Mouse (Mus musculus) left cerebral cortex, adult 18-20 months (tissue): ENCODE measurements around the gene Cd44. TPM values are rescaled to one million over a fixed set of nuclear protein-coding genes. Genes with fewer than 3 reads are reported as not detected.

ENCODE experiments used
- DNase-seq, 2 experiments: peaks; one replicate each; pipeline ENCODE4 v3.0.0; 2021 to 2022; ENCODE audit warnings: low spot score in 2 of 2, mixed read lengths in 1 of 2
- long read RNA-seq, 2 experiments: library from polyadenylated mRNA; stranded (forward); transcript quantifications; one replicate each; pipeline ENCODE4 v2.0.0; 2021
- total RNA-seq, 2 experiments: library from RNA; stranded (reverse); gene quantifications; 2 replicates each; pipeline ENCODE4 v1.2.3; 2021

Cd44 gene
- 1 to 10 TPM; 3.2 to 4.7 TPM for total RNA-seq
- long read RNA-seq, experiment 1, result 0 reads
- long read RNA-seq, experiment 2, result 0 reads

GRCm38 (mm10) chr2:102900875-102901827, at the start of gene Cd44:
Gene Cd44, minus strand, starts transcription at chr2:102901665.
- no peak for DNase-seq

- DNase-seq, result no peak
These were observed 47.0 kb upstream of the Cd44 start for GRCm38 (mm10) chr2:102948481-102948857.

- DNase-seq, result no peak
These were observed 46.5 kb upstream of the Cd44 start for GRCm38 (mm10) chr2:102947846-102948480.

- DNase-seq, result no peak
These were observed 43.6 kb upstream of the Cd44 start for GRCm38 (mm10) chr2:102945111-102945510.

- DNase-seq, result no peak
These were observed 43.0 kb upstream of the Cd44 start for GRCm38 (mm10) chr2:102944415-102945012.

- peak; percentile 39 to 46 for DNase-seq
These were observed 42.5 kb upstream of the Cd44 start for GRCm38 (mm10) chr2:102943983-102944382.

- peak in 1 of 2 experiments; percentile 22 for DNase-seq
These were observed 41.3 kb upstream of the Cd44 start for GRCm38 (mm10) chr2:102942782-102943080.

GRCm38 (mm10) chr2:102941937-102942781, 40.7 kb upstream of the Cd44 start:
- DNase-seq, result no peak

GRCm38 (mm10) chr2:102940813-102941361, 39.4 kb upstream of the Cd44 start:
- no peak for DNase-seq

GRCm38 (mm10) chr2:102940158-102940557, 38.7 kb upstream of the Cd44 start:
- DNase-seq, result no peak

GRCm38 (mm10) chr2:102936886-102937285, 35.4 kb upstream of the Cd44 start:
- no peak for DNase-seq

- DNase-seq, result no peak
These were observed 33.4 kb upstream of the Cd44 start for GRCm38 (mm10) chr2:102934834-102935233.

- DNase-seq, result no peak
These were observed 32.3 kb upstream of the Cd44 start for GRCm38 (mm10) chr2:102933787-102934186.

GRCm38 (mm10) chr2:102933142-102933541, 31.7 kb upstream of the Cd44 start:
- DNase-seq, result no peak

GRCm38 (mm10) chr2:102932667-102933066, 31.2 kb upstream of the Cd44 start:
- no peak for DNase-seq

- DNase-seq, result no peak
These were observed 26.7 kb upstream of the Cd44 start for GRCm38 (mm10) chr2:102928211-102928610.

GRCm38 (mm10) chr2:102924480-102924879, 23.0 kb upstream of the Cd44 start:
- no peak for DNase-seq

- DNase-seq, result no peak
These were observed 22.2 kb upstream of the Cd44 start for GRCm38 (mm10) chr2:102923682-102924081.

GRCm38 (mm10) chr2:102922066-102922465, 20.6 kb upstream of the Cd44 start:
- DNase-seq, result no peak

- no peak for DNase-seq
These were observed 16.8 kb upstream of the Cd44 start for GRCm38 (mm10) chr2:102918301-102918700.

- peak in 1 of 2 experiments; percentile 15 for DNase-seq
These were observed 15.1 kb upstream of the Cd44 start for GRCm38 (mm10) chr2:102916596-102916995.
